Mouse (Mus musculus) forebrain, embryonic 13.5 days (tissue): ENCODE measurements around the gene Aldh6a1. TPM values are rescaled to one million over a fixed set of nuclear protein-coding genes. Genes with fewer than 3 reads are reported as not detected.

Source experiments
- ATAC-seq: fragments of 200-750 bp; cut with Nextera tagmentation; 2 replicates; pipeline ENCODE4 v1.8.0; 2017
- H3K27ac ChIP-seq: fragments of 300-500 bp; sonication (generic); 2 replicates; pipeline ENCODE4 v1.5.1; 2015; ENCODE audit warnings: inconsistent platforms, mild to moderate bottlenecking, moderate library complexity
- H3K27me3 ChIP-seq: fragments of 300-500 bp; sonication (generic); 2 replicates; pipeline ENCODE4 v1.6.1; 2015; ENCODE audit warnings: mild to moderate bottlenecking, inconsistent platforms
- H3K36me3 ChIP-seq: fragments of 300-500 bp; sonication (generic); 2 replicates; pipeline ENCODE4 v1.6.1; 2015; ENCODE audit warnings: mild to moderate bottlenecking, inconsistent platforms; ENCODE audit not compliant: poor library complexity, severe bottlenecking
- H3K4me1 ChIP-seq: fragments of 300-500 bp; sonication (generic); 2 replicates; pipeline ENCODE4 v1.6.1; 2015; ENCODE audit warnings: inconsistent platforms
- H3K4me2 ChIP-seq: fragments of 300-500 bp; sonication (generic); 2 replicates; pipeline ENCODE4 v1.6.1; 2015; ENCODE audit warnings: inconsistent platforms, mild to moderate bottlenecking, moderate library complexity
- H3K4me3 ChIP-seq: fragments of 300-500 bp; sonication (generic); 2 replicates; pipeline ENCODE4 v1.5.1; 2015; ENCODE audit warnings: mild to moderate bottlenecking, inconsistent platforms
- H3K9ac ChIP-seq: fragments of 300-500 bp; sonication (generic); 2 replicates; pipeline ENCODE4 v1.6.1; 2015; ENCODE audit warnings: mild to moderate bottlenecking, inconsistent platforms
- H3K9me3 ChIP-seq: fragments of 300-500 bp; sonication (generic); replicated peaks from 2 replicates; pipeline ENCODE4 v1.6.1; 2016; ENCODE audit warnings: inconsistent platforms
- WGBS: fragments of 180-500 bp; shearing (Covaris S2); methylation state at CpG from one replicate; pipeline ENCODE4 v1.1.7; 2015; 5-methylcytosine and 5-hydroxymethylcytosine counted together
- polyA plus RNA-seq: library from polyadenylated mRNA; unstranded; fragments of >200 nt; fragmentation: Nextera tagmentation; extraction: Ambion mirVana; gene quantifications from 2 replicates; pipeline ENCODE4 v1.2.1, GENCODE M21; 2015

Gene Aldh6a1
- polyA plus RNA-seq, 1 experiment from 2014 or later, result 26.9 TPM

DNA sequence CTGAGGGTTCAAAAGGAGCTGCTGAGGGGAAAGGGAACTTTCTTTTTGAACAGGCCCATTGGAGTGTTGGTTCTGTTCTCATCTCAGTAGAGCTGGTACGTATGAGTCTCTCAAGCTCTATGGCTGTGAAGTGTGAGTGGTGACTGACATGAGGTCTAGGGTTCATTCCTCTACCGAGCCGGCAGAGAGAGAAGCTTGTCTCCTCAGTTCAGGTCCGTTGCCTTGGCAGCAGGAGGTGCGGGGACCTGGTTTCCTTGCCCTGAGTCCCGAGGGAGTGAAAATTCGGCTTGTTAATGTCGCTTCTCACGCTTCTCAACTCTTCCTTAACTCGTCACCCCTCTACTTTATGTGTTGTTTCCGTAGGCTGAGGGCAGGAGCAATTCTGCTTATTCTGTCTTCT, 997 bp upstream of the Aldh6a1 start:
- Histone ChIP-seq H3K4me1 (peaks cover 23% of the 10 kb centered on the region), H3K4me2 (peak overlapping the region; percentile 99), H3K4me3 (peak overlapping the region; percentile 85), H3K27ac (peak overlapping the region; percentile 32), H3K9me3 (no peaks in the 10 kb centered on the region), H3K9ac (peak overlapping the region; percentile 76), H3K27me3 (peaks cover 4% of the 10 kb centered on the region; the same call in 1 of the 2 replicates), H3K36me3 (0 out of 2 replicates have a peak, but pooled peaks cover 2% of the 10 kb centered on the region)
- ATAC-seq, result no peak
- 2% methylated on average over 11 of the region's 11 CpGs for WGBS

DNA sequence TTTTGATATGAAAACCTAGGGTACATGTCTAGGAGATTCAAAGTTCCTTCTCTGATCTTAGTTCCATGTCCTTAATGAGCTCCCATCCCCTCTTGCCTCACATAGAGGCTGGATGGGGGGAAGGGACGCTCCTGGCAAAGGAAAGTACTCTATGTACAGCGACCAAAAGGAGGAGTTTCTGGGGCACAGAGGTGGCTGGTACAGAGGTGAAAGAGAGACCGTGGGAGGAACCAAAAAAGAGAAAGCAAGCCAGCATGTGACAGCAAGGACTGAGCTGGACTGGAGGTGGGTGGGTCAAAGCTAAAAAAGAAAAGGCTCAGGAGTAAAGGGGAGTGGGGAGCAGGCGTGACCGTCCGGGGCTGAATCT, 470 bp downstream of the Aldh6a1 start:
- peak overlapping the region; percentile 85 for H3K4me3 ChIP-seq
- 0 out of 2 replicates have a peak overlapping the region, but pooled peaks have one; percentile 33 for H3K27ac ChIP-seq
- no peak for ATAC-seq
- peak overlapping the region; percentile 70 for H3K9ac ChIP-seq
- H3K9me3 ChIP-seq, result no peaks in the 10 kb centered on the region
- H3K4me1 ChIP-seq, result peaks cover 23% of the 10 kb centered on the region
- peaks cover 4% of the 10 kb centered on the region; the same call in 1 of the 2 replicates for H3K27me3 ChIP-seq
- 0 out of 2 replicates have a peak, but pooled peaks cover 2% of the 10 kb centered on the region for H3K36me3 ChIP-seq
- WGBS, result 1% methylated on average over 6 of the region's 6 CpGs
- H3K4me2 ChIP-seq, result peak overlapping the region; percentile 99

DNA sequence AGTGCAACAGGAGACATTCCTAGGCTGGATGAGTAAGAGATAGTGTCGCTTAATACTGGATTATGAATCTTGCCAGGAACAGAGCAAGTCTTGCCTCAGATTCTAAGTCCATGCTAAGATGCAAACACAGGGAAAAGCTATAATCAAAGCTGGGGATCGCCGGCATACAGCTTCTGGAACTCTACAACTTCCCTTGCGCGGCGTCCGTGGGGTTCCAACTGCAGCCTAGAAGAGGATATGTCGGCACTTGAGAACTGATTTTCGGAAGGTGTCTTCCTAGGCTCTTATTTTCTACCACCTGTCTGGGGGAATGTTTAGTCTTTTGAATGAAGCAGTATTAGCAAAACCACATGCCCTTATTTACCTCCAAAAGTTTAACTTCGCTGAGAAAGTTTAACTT, 917 bp downstream of the Aldh6a1 start:
- H3K27me3 ChIP-seq, result peaks cover 4% of the 10 kb centered on the region; the same call in 1 of the 2 replicates
- peak overlapping the region; percentile 70; the same call in 1 of the 2 replicates for H3K9ac ChIP-seq
- no peak for ATAC-seq
- H3K4me1 ChIP-seq, result peaks cover 23% of the 10 kb centered on the region
- H3K9me3 ChIP-seq, result no peaks in the 10 kb centered on the region
- peak overlapping the region; percentile 99 for H3K4me2 ChIP-seq
- peak overlapping the region; percentile 85 for H3K4me3 ChIP-seq
- no peaks in the 10 kb centered on the region for H3K36me3 ChIP-seq
- no peak overlapping the region for H3K27ac ChIP-seq
- 61% methylated on average over 10 of the region's 10 CpGs for WGBS

DNA sequence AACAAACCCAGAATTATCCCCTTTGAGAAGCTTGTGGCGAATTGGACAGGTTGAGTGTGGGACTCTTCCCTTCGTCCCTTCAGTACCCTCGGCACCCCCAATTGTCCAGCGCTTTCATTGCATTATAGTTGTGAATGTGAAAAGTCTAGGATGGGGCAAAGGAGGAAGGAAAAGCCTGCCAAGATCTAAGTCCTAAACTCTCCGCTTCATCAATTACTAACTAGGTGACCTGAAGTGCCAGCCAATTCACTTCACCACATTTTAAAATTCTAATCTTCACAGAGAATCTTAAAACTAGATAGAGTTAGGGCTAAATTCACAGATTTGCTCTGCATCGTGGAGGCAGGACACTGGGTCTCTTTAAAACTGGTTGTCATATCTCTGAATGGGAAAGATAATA, 2.6 kb downstream of the Aldh6a1 start:
- Histone ChIP-seq H3K27ac (no peak overlapping the region), H3K4me2 (no peak overlapping the region), H3K9me3 (no peaks in the 10 kb centered on the region), H3K4me3 (no peak overlapping the region), H3K4me1 (peaks cover 23% of the 10 kb centered on the region), H3K36me3 (no peaks in the 10 kb centered on the region), H3K9ac (no peak overlapping the region), H3K27me3 (peaks cover 4% of the 10 kb centered on the region; the same call in 1 of the 2 replicates)
- ATAC-seq, result no peak
- WGBS, result 79% methylated on average over 6 of the region's 6 CpGs

DNA sequence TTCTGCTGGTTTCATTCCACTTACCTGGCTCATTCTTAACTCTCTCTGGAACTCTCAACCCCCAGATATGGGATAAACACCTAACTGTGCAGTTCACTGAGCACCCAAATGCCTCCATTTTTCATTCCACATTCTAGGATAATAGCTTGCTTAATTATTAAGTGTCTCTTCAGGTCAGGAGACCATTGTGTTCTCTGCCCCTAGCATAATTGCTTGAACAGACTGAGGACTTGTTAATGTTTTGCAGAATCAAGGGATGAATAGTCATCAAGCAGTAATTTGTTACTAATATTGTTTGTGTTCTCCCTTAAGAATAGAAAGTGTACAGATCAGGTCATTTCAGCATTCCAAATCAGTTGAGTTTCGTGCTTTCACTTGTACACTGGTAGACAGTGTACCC, 3.4 kb downstream of the Aldh6a1 start:
- 66% methylated on average over 1 of the region's 1 CpGs for WGBS
- peaks cover 16% of the 10 kb centered on the region for H3K4me1 ChIP-seq
- no peak overlapping the region for H3K4me2 ChIP-seq
- no peak for ATAC-seq
- no peak overlapping the region for H3K9ac ChIP-seq
- no peak overlapping the region for H3K4me3 ChIP-seq
- peaks cover 4% of the 10 kb centered on the region; the same call in 1 of the 2 replicates for H3K27me3 ChIP-seq
- H3K27ac ChIP-seq, result no peak overlapping the region
- H3K36me3 ChIP-seq, result no peaks in the 10 kb centered on the region
- H3K9me3 ChIP-seq, result no peaks in the 10 kb centered on the region

DNA sequence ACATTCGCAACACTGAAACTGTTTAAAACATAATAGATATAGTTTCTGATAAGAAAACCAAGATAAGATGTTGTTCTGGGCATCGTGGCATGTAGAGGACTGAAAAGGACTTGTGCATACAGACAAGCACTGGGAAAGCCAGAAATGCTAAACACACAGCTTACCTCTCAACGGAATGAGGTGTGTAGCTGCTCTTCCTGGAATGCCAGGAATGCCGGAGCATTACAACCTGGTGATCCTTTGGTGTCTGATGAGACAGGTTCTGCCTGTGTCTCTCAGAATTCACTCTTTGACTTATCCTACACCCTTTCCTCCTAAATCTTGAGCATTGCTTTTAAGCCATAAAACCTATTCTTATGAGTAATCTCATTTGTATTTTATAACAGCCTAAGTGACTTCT, 8.3 kb downstream of the Aldh6a1 start:
- no peak overlapping the region for H3K27ac ChIP-seq
- ATAC-seq, result no peak
- H3K9me3 ChIP-seq, result no peaks in the 10 kb centered on the region
- H3K4me1 ChIP-seq, result no peaks in the 10 kb centered on the region
- 70% methylated on average over 4 of the region's 4 CpGs for WGBS
- no peaks in the 10 kb centered on the region for H3K36me3 ChIP-seq
- no peak overlapping the region for H3K4me2 ChIP-seq
- H3K4me3 ChIP-seq, result no peak overlapping the region
- no peak overlapping the region for H3K9ac ChIP-seq
- peaks cover 4% of the 10 kb centered on the region; the same call in 1 of the 2 replicates for H3K27me3 ChIP-seq

DNA sequence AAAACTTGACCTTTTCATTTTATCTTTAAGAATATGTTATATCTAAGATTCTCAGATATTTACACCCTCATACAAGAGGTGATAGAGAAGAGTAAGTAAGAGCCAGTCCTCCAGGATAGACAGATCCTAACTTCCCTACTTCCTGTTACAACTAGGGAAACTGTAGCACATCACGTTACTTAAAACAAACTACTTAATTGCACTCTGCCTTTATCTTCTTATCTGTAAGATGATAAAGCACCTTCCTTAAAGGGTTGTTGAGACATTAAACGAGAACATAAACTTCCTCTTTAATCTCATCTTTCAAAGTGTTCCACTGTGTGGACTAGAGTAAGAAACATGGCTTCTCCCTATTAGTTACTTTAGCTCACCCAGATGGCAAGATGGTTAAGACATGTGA, 12.1 kb downstream of the Aldh6a1 start:
- no peak for ATAC-seq
- Histone ChIP-seq H3K4me1 (no peaks in the 10 kb centered on the region), H3K4me2 (no peak overlapping the region), H3K9me3 (no peaks in the 10 kb centered on the region), H3K36me3 (peaks cover 1% of the 10 kb centered on the region; the same call in 1 of the 2 replicates), H3K27me3 (no peaks in the 10 kb centered on the region), H3K9ac (no peak overlapping the region), H3K4me3 (no peak overlapping the region), H3K27ac (no peak overlapping the region)
- WGBS, result 82% methylated on average over 2 of the region's 2 CpGs

DNA sequence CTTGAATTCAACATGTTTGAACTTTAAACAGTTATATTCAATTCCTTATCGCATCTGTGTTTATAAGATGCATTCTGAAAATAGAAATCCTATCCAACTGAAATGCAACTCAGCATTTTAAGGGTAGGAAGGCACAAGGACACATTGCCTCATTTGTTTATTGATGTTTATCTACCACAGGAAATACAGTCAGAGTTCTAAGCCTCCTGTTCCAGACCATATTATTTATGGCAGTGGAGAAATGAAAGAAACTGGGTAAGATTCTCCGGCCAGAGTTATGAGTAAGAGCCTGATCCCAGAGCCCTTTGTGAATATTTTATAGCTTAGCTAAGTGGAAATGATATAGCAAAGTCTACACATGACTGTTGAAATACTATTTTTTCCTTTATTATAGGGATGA, 21.0 kb downstream of the Aldh6a1 start:
- no peak overlapping the region for H3K4me3 ChIP-seq

DNA sequence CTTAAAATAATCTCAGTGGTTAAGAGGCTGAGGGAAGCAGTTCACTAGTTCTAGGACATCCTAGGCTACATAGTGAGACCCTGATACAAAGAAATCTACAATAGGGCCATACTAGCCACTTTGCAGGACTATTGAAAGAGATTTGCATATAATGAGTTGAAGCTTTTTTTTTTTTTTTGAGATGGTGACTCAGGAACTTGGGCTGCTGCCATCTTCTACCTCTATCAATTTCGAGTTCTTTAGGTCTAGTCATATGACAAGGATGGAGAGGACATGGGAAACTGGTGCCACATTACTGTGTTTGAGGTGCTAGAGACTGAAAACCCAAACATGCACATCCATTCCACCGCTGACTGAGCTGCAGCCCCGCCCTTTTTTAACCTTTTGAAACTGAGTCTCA, 26.8 kb downstream of the Aldh6a1 start:
- WGBS, result 53% methylated on average over 3 of the region's 3 CpGs
- H3K4me3 ChIP-seq, result no peak overlapping the region
- ATAC-seq, result no peak

More for the DNA sequence above, 21.0 kb downstream of the Aldh6a1 start:
- 96% methylated on average over 2 of the region's 2 CpGs for WGBS
- H3K4me2 ChIP-seq, result no peak overlapping the region
- no peak overlapping the region for H3K9ac ChIP-seq
- H3K36me3 ChIP-seq, result peaks cover 14% of the 10 kb centered on the region
- H3K27ac ChIP-seq, result no peak overlapping the region
- no peaks in the 10 kb centered on the region for H3K4me1 ChIP-seq
- no peak for ATAC-seq
- no peaks in the 10 kb centered on the region for H3K9me3 ChIP-seq
- H3K27me3 ChIP-seq, result no peaks in the 10 kb centered on the region

DNA sequence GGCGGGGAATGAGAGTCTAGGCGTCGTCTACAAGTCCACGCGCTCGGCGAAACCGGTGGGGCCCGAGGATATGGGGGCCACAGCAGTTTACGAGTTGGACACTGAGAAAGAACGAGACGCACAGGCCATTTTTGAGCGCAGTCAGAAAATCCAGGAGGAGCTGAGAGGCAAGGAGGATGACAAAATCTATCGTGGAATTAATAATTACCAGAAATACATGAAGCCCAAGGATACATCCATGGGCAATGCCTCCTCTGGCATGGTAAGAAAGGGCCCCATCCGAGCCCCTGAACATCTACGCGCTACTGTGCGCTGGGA, 33.2 kb downstream of the Aldh6a1 start:
- Histone ChIP-seq H3K27ac (peak overlapping the region; percentile 74), H3K9me3 (0 out of 2 replicates have a peak, but pooled peaks cover 5% of the 10 kb centered on the region), H3K4me3 (peak overlapping the region; percentile 60), H3K9ac (peak overlapping the region; percentile 61), H3K4me2 (peak overlapping the region; percentile 65), H3K4me1 (peaks cover 8% of the 10 kb centered on the region), H3K27me3 (no peaks in the 10 kb centered on the region), H3K36me3 (no peaks in the 10 kb centered on the region)
- WGBS, result 38% methylated on average over 18 of the region's 18 CpGs
- no peak for ATAC-seq

More for the DNA sequence above, 26.8 kb downstream of the Aldh6a1 start:
- Histone ChIP-seq H3K27me3 (no peaks in the 10 kb centered on the region), H3K36me3 (no peaks in the 10 kb centered on the region), H3K4me2 (no peak overlapping the region), H3K4me1 (no peaks in the 10 kb centered on the region), H3K27ac (no peak overlapping the region), H3K9ac (no peak overlapping the region), H3K9me3 (no peaks in the 10 kb centered on the region)

DNA sequence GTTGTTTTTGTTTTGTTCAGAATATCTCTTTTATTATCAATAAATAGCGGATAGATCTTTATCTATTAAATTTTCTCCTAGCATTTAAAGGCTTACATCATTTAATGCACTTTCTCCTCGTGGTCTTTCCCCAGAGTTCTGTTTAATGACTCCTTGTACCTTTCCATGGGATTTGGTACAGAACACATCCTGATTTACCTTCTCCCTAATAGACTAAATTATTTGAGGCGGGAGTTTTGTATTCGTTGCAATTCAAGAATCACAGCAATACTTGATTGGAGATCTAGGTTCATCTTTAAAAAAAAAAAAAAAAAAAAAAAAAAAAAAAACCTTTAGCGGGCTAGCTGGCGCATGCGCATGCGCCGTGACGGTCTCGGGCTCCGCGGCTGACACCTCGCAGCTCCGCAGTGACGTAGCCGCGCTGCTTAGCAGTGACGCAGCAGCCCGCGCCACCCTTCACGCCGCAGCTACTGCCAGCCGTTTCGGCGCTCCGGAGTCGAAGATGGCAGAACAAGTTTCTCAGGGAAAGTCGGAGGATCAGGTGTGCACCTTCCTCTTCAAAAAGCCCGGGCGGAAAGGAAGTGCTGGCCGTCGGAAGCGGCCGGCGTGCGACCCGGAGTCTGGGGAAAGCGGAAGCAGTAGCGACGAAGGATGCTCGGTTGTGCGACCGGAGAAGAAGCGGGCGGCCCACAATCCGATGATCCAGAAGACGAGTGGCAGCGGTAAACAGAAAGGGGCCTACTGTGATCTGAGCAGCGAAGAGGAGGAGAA, 33.8 kb downstream of the Aldh6a1 start, which contains the start of gene Rnf113a2:
Rnf113a2 (plus strand) TSS at position 363 of the 771 bp plus-strand sequence.
- WGBS, result 3% methylated on average over 50 of the region's 50 CpGs

DNA sequence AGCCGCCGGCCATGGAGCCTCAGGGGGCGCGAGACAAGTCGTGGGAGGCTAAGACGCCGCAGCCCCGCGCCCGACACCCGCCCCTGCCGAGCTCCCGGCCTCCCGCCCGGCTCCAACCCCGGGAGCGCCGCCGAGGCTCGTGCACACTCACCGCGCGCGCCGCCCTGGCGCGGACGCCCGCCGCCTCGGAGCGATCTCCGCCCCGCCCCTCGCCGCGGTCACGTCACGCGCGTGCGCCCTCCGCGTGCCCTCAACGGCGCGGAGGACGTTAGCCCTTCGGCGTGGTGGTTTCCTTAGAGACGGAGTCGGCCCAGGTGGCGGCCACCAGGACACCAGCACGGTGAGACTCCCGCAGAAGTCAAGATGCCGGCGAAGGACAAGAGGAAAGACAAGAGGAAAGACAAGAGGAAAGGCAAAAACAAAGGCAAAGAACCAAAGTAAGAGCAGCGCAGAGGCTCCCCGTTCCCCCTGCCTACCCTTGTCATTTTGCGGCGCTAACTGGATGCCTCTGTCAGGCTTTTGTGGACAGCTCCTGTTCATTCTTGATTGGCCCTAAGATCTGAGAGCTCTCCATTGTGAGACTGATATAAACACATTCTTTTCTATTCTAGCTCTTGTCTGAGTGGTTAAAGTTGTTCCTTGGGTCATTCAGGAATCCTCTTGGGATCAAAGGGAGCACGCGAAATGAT, 41.8 kb downstream of the Aldh6a1 start, which contains the start of the genes Entpd5 and Bbof1:
Entpd5 (minus strand) TSS at position 211 of the 689 bp plus-strand sequence.
Bbof1 (plus strand) TSS at position 253 of the 689 bp plus-strand sequence.
- Histone ChIP-seq H3K9me3 (no peaks in the 10 kb centered on the region), H3K4me1 (peaks cover 10% of the 10 kb centered on the region), H3K4me2 (peak within 1 kb of the TSS; percentile 90), H3K36me3 (no peaks in the 10 kb centered on the region), H3K27ac (peak within 1 kb of the TSS; percentile 76), H3K4me3 (peak within 1 kb of the TSS; percentile 73), H3K27me3 (peaks cover 7% of the 10 kb centered on the region; the same call in 1 of the 2 replicates), H3K9ac (peak within 1 kb of the TSS; percentile 80)
- peak; percentile 92 for ATAC-seq
- WGBS, result 1% methylated on average over 63 of the region's 63 CpGs

More for the DNA sequence above, 33.8 kb downstream of the Aldh6a1 start, which contains the start of gene Rnf113a2:
- H3K36me3 ChIP-seq, result no peaks in the 10 kb centered on the region
- H3K27ac ChIP-seq, result peak within 1 kb of the TSS; percentile 74
- peak within 1 kb of the TSS; percentile 61 for H3K9ac ChIP-seq
- H3K4me2 ChIP-seq, result peak within 1 kb of the TSS; percentile 65
- ATAC-seq, result peak; percentile 98
- no peaks in the 10 kb centered on the region for H3K27me3 ChIP-seq
- H3K4me3 ChIP-seq, result peak within 1 kb of the TSS; percentile 60
- H3K4me1 ChIP-seq, result peaks cover 8% of the 10 kb centered on the region
- H3K9me3 ChIP-seq, result 0 out of 2 replicates have a peak, but pooled peaks cover 5% of the 10 kb centered on the region
